ENCODE assay signal across 10 mouse cellular contexts in the genomic region with DNA sequence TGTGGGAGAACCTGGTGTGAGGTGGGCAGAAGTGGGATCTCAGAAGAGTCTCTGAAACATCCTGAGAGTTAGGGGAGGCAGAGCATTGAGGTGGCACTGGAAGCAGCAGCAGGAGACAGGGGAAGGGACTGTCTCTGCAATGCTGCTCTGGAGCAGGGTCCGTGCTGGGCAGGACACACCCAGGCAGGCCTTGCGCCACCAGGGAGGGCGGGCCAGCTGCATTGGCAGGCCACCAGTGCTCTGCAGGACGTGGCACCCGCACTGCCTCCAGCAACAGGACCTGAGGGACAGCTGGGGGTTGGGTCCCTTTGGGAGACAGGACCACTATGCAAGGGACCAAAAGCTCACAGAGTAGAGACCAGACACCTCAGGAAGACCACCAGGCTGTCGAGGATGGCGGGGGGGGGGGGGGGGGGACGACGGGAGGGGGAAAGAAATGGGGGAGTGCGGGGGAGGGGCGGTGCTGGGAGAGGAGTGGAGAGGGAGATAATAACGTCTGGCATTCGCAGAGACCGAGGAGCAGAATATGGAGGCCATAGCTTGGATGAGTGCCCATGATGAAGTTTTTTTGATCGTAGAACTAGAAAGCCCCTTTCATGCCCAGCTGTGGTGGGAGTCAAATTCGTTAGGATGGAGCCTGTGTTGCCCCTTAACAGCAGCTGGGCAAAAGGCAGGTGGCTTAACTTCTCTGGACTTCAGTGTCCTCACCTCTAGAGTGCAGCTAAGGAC. TPM values are rescaled to one million over a fixed set of nuclear protein-coding genes. Genes with fewer than 3 reads are reported as not detected.
A peak's percentile ranks its signal among the peaks of the same experiment; 100 is the strongest.
DNase-seq lines count a peak whose midpoint lies in the region; ATAC-seq and TF ChIP-seq lines count a peak whose summit lies in the region.
"Had no signal": no experiment of that assay in that cellular context is flagged by ENCODE, and none has a peak within 500 bp of the region (broad histone marks: within the 10 kb centered on the region; RNA-seq: fewer than 3 reads in every experiment).

No protein-coding gene starts in this region.

- no peaks in the 10 kb centered on the region for H3K9me3 ChIP-seq in lung, embryonic 14.5 days (ENCODE audit: low read depth, low read length)
- no peaks in the 10 kb centered on the region for H3K9me3 ChIP-seq in midbrain, embryonic 11.5 days (ENCODE audit: control insufficient read depth, low read length)

- H3K4me1 ChIP-seq in heart, adult 2 months (ENCODE audit: control insufficient read depth, insufficient read depth, low read length): peaks cover 12% of the 10 kb centered on the region
- peaks cover 19% of the 10 kb centered on the region for H3K4me1 ChIP-seq in lung, embryonic 14.5 days (ENCODE audit: insufficient read depth)
- 0 out of 2 replicates have a peak, but pooled peaks cover 2% of the 10 kb centered on the region for H3K4me1 ChIP-seq in midbrain, embryonic 11.5 days (ENCODE audit: control insufficient read depth, insufficient read depth, low read length)

- no peak overlapping the region for H3K9ac ChIP-seq in heart, adult 2 months (ENCODE audit: low read depth, low read length)
- H3K9ac ChIP-seq in lung, embryonic 14.5 days: peak overlapping the region; percentile 26; the same call in 1 of the 2 replicates
- H3K9ac ChIP-seq in midbrain, embryonic 11.5 days (ENCODE audit: low read length): no peak overlapping the region

- H3K4me3 ChIP-seq in heart, adult 2 months: no peak overlapping the region
- H3K4me3 ChIP-seq in lung, embryonic 14.5 days (ENCODE audit: low read depth, low read length): no peak overlapping the region
- H3K4me3 ChIP-seq in midbrain, embryonic 11.5 days (ENCODE audit: low read depth, low read length): no peak overlapping the region
- H3K4me3 ChIP-seq: left cerebral cortex, adult 2 months had no signal

- H3K36me3 ChIP-seq in heart, adult 2 months (ENCODE audit: control insufficient read depth, insufficient read depth, low read length): no peaks in the 10 kb centered on the region
- H3K36me3 ChIP-seq in lung, embryonic 14.5 days (ENCODE audit: insufficient read depth): no peaks in the 10 kb centered on the region
- no peaks in the 10 kb centered on the region for H3K36me3 ChIP-seq in midbrain, embryonic 11.5 days (ENCODE audit: control insufficient read depth, insufficient read depth, low read length)

- 12% methylated on average over 13 of the region's 16 CpGs for WGBS in heart, adult 2 months
- WGBS in lung, embryonic 14.5 days: 14% methylated on average over 10 of the region's 16 CpGs
- WGBS in midbrain, embryonic 11.5 days: 30% methylated on average over 13 of the region's 16 CpGs

- intact Hi-C loops in heart, adult 2 months (cut with DNase I): no loop called here

- peak overlapping the region; percentile 36 for H3K4me2 ChIP-seq in lung, embryonic 14.5 days
- no peak overlapping the region for H3K4me2 ChIP-seq in midbrain, embryonic 11.5 days

- no peak for TF ChIP-seq EP300 in heart, adult 2 months (IDR thresholded peaks at IDR 0.05; ENCODE audit: insufficient read depth, low read depth, low read length)

- peak; percentile 73 for ATAC-seq in lung, embryonic 14.5 days (ENCODE audit: insufficient read depth)
- no peak for ATAC-seq in megakaryocyte progenitor cell, adult 5-6 weeks (replicated peaks; ENCODE audit: poor library complexity)
- ATAC-seq in midbrain, embryonic 11.5 days (ENCODE audit: low FRiP score): no peak

- no peaks in the 10 kb centered on the region for H3K27me3 ChIP-seq in heart, adult 2 months (ENCODE audit: control insufficient read depth, insufficient read depth, low read length)
- no peaks in the 10 kb centered on the region for H3K27me3 ChIP-seq in lung, embryonic 14.5 days (ENCODE audit: insufficient read depth, low read length)
- no peaks in the 10 kb centered on the region for H3K27me3 ChIP-seq in midbrain, embryonic 11.5 days (ENCODE audit: control insufficient read depth, insufficient read depth, low read length)
- H3K27me3 ChIP-seq: Patski had no signal

- TF ChIP-seq CTCF in heart, adult 2 months (IDR thresholded peaks at IDR 0.05): no peak
- TF ChIP-seq CTCF in lung, embryonic 14.5 days (IDR thresholded peaks at IDR 0.05; ENCODE audit: low read depth): no peak

- peak; percentile 53 for DNase-seq in kidney, postnatal 10 days
- no peak for DNase-seq in kidney, adult 18-20 months
- peak; percentile 86 for DNase-seq in adrenal gland, postnatal 10 days
- peak; percentile 73 to 82 for DNase-seq in heart, adult 2 months
- DNase-seq in lung, embryonic 14.5 days: peak; percentile 74
- no peak for DNase-seq in cerebellum, postnatal 4 days (ENCODE audit: low spot score in 2 of 2)
- no peak for DNase-seq in midbrain, embryonic 11.5 days (ENCODE audit: low spot score, missing footprints)

- no peak overlapping the region for H3K27ac ChIP-seq in heart, adult 2 months
- peak overlapping the region; percentile 70 for H3K27ac ChIP-seq in lung, embryonic 14.5 days (ENCODE audit: low read depth)
- H3K27ac ChIP-seq in midbrain, embryonic 11.5 days (ENCODE audit: low read depth, low read length): no peak overlapping the region
- H3K27ac ChIP-seq: left cerebral cortex, adult 2 months had no signal

- H3K79me2 ChIP-seq in heart, adult 2 months (replicated peaks; ENCODE audit: control insufficient read depth, insufficient read depth, low read length): no peaks in the 10 kb centered on the region

- TF ChIP-seq POLR2A in heart, adult 2 months (IDR thresholded peaks at IDR 0.05; ENCODE audit: insufficient read depth, low read depth, low read length): no peak

RNA-seq across cellular contexts. Expression of a gene that starts 20.2 kb away (rescaled TPM):
- total RNA-seq in adrenal gland, postnatal 10 days (2021): 1,000 to 10,000 TPM in 1 of 2 experiments, 100 to 1,000 TPM in 1; 763 to 1,573 TPM
- 10 to 100 TPM; 51.1 to 82.4 TPM for total RNA-seq in heart, adult 2 months (2021)
- polyA plus RNA-seq in heart, adult 2 months (2012; rRNA removed): 48.7 and 67.7 TPM in 2 replicates
- polyA plus RNA-seq in lung, embryonic 14.5 days (2014; fragmentation: Nextera tagmentation; extraction: Ambion mirVana): 1,035 and 1,062 TPM in 2 replicates
- total RNA-seq in megakaryocyte progenitor cell, adult 5-6 weeks (2015): not detected in 2 replicates
- total RNA-seq in megakaryocyte progenitor cell, adult 5-6 weeks (2017): 0.07 TPM in 1 of 2 replicates, not detected in the other
- 128 and 136 TPM in 2 replicates for polyA plus RNA-seq in midbrain, embryonic 11.5 days (2014; fragmentation: Nextera tagmentation; extraction: Ambion mirVana)

RNA-seq across cellular contexts. Expression of a gene that starts 51.6 kb away (rescaled TPM):
- total RNA-seq in adrenal gland, postnatal 10 days (2021): not detected
- not detected for total RNA-seq in heart, adult 2 months (2021)
- polyA plus RNA-seq in heart, adult 2 months (2012; rRNA removed): 0.25 TPM in 1 of 2 replicates, not detected in the other
- polyA plus RNA-seq in lung, embryonic 14.5 days (2014; fragmentation: Nextera tagmentation; extraction: Ambion mirVana): not detected in 2 replicates
- total RNA-seq in megakaryocyte progenitor cell, adult 5-6 weeks (2015): not detected in 2 replicates
- not detected in 2 replicates for total RNA-seq in megakaryocyte progenitor cell, adult 5-6 weeks (2017)
- polyA plus RNA-seq in midbrain, embryonic 11.5 days (2014; fragmentation: Nextera tagmentation; extraction: Ambion mirVana): not detected in 2 replicates
- total RNA-seq: left cerebral cortex, adult 2 months had no signal
- polyA plus RNA-seq: Patski had no signal

Comparison
In these comparisons a context has a peak if more than half of its experiments do, and no peak if none do; other contexts are left out.
1. DNase-seq: peak in kidney, postnatal 10 days (single experiment), adrenal gland, postnatal 10 days (single experiment), heart, adult 2 months (2 of 2) and lung, embryonic 14.5 days (single experiment); none in kidney, adult 18-20 months (single experiment), cerebellum, postnatal 4 days (0 of 2) and midbrain, embryonic 11.5 days (single experiment).
2. RNA of a gene that starts 20.2 kb away (total RNA-seq): 763 to 1,573 TPM in adrenal gland, postnatal 10 days and 51.1 to 82.4 TPM in heart, adult 2 months; 0.07 TPM in megakaryocyte progenitor cell, adult 5-6 weeks; every median in the first group is over 10 times any median in the second.